Mouse (Mus musculus): ENCODE measurements around the gene Olfr870. TPM values are rescaled to one million over a fixed set of nuclear protein-coding genes. Genes with fewer than 3 reads are reported as not detected.

Gene Olfr870
- not detected in 2 replicates for polyA plus RNA-seq (2012)

GRCm38 (mm10) chr9:20173957-20174356 is at the start of gene Olfr870:
Gene Olfr870 (minus strand): TSS chr9:20174057.
- no peak for TF ChIP-seq GATA1 (IDR thresholded peaks at IDR 0.05; ENCODE audit: low read length)

DNA sequence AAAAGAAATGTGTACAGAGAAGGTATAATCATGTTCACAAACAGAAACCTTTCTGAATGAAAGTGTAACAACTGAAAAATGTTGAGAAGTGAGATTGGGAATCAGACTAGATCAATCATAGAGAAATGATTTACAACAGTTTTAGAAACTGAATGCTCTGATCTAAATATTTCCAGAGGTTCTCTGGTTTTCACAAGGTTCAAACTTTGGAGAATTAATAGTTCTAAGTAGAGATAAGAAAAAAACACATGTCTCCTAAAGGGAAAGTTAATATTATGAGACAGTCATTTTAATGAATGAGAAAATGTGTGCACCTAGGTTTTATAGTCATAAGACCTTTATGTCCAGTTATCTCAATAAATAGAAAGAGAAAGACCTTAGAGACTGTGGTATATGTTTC is 38.0 kb upstream of the Olfr870 start, which contains the start of gene Olfr871:
TSS of gene Olfr871 (plus strand) at position 301 of the 400 bp plus-strand sequence.
- TF ChIP-seq GATA1 (IDR thresholded peaks at IDR 0.05; ENCODE audit: low read length) = no peak

DNA sequence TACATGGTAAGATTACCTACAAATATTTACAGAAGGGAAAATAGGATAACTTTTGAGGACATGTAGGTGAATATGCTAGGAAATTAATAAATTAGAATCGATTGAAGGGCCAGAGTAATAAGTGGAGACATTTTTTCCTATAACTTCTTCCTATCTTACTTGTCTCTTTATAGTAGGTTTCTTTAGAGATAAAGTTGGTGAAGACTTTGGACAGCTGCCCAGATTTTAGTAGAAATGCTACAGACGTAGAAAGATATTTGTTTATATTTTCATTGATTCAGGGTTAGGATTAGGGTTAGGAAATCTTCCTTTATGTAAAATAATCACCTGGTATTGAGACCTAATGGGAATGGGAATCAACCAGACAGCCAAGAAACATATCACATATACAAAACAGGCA is 37.6 kb upstream of the Olfr870 start:
- no peak for TF ChIP-seq GATA1 (IDR thresholded peaks at IDR 0.05; ENCODE audit: low read length)

DNA sequence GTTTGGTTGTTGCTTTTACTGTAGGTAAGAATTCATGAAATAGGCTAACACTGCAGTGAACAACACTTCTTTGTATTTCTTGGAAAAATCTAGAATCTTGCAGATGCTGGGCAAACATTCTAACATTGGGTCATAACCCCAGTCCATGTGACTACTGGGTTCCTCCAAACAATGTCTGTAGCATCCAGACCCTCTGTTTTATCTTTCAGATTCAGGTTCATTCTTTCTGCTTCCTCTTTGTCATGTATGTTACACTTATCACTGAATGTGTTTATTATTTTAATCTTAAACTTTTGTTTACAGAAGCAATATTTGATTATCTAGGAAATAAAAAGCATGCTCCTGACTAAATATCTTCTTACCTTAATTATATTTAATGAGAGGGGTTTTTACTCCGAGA is 37.0 kb upstream of the Olfr870 start:
- TF ChIP-seq GATA1 (IDR thresholded peaks at IDR 0.05; ENCODE audit: low read length) = no peak

GRCm38 (mm10) chr9:20202131-20202530 is 28.3 kb upstream of the Olfr870 start:
- no peak for TF ChIP-seq GATA1 (IDR thresholded peaks at IDR 0.05; ENCODE audit: low read length)

DNA sequence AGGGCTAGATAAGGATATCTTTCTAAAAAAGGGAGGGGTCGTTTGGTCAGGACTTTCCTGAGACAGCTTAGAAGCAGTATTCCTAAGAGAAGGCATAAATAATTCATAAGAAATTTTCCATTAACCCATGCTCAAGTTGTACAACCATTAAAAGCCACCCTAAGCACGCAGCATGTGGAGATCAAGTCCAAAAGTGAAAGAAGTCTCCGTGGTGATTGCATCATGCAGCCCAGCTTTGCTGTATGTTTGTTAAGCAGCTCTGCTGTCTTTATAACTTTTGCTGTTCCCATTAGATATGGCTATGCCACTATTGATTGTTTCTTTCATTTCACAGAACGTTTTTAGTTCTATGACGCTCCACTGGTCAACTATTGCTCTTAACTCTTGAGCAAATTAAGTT is 5.6 kb upstream of the Olfr870 start:
- no peak for TF ChIP-seq GATA1 (IDR thresholded peaks at IDR 0.05; ENCODE audit: low read length)

DNA sequence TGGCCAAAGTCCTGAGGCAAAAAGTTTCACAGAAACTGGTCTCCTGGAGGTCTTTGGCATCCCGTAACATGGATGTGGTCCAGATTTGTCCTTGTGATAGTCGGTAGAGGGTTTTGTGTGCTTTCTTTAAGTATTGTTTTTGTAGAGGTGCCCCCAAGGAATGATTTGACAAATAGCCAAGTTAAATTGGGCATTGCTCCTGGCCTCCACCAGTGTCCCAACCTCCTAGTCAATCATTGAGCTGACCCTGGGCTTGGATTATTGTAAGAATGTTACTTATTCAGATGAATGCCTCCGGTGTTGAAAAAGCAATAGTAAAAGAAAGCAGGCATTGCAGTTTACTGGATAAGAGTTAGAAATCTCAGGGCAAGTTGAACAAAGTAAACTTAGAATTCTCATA is 24.2 kb downstream of the Olfr870 start:
- no peak for TF ChIP-seq GATA1 (IDR thresholded peaks at IDR 0.05; ENCODE audit: low read length)

DNA sequence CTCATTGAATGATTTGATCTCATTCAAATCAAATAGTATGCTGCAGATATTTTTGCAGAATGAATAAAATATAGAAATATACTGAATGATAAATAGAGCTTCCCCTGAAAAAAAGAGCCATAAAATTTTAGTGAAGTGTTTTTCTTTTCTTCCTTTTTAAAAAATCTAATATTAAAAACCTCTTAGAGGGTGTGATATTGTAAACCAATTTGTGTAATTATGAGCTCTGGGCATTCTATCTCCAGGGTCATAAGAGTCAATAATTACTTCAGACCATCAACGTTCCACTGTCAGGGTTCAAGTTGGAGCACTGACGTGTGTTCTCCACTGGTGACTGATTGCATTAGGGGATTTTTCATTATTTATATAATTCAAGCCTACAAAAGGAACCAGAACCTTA is 45.1 kb downstream of the Olfr870 start, which contains the start of gene Olfr869:
TSS of gene Olfr869 (plus strand) at position 301 of the 400 bp plus-strand sequence.
- no peak for TF ChIP-seq GATA1 (IDR thresholded peaks at IDR 0.05; ENCODE audit: low read length)

Other genes starting within 250 kb of the Olfr870 start
- gene Olfr866, start 146.0 kb downstream of the Olfr870 start, polyA plus RNA-seq (2012) = not detected in 2 replicates
- not detected in 2 replicates for gene Olfr867, start 116.5 kb downstream of the Olfr870 start, polyA plus RNA-seq (2012)
- not detected in 2 replicates for gene Olfr868, start 75.4 kb downstream of the Olfr870 start, polyA plus RNA-seq (2012)
- not detected in 2 replicates for gene Olfr869, start 45.0 kb downstream of the Olfr870 start, polyA plus RNA-seq (2012)
- gene Olfr871, start 38.1 kb upstream of the Olfr870 start, polyA plus RNA-seq (2012) = not detected in 2 replicates
- gene Olfr872, start 63.1 kb upstream of the Olfr870 start, polyA plus RNA-seq (2012) = not detected in 2 replicates
- not detected in 2 replicates for gene Olfr39, start 108.3 kb upstream of the Olfr870 start, polyA plus RNA-seq (2012)
- gene Olfr873, start 124.5 kb upstream of the Olfr870 start, polyA plus RNA-seq (2012) = not detected in 2 replicates
- gene Olfr18, start 162.0 kb upstream of the Olfr870 start, polyA plus RNA-seq (2012) = not detected in 2 replicates
- gene Zfp560, start 211.1 kb upstream of the Olfr870 start, polyA plus RNA-seq (2012) = 1.3 and 2.6 TPM in 2 replicates

All from G1E-ER4 (cell line).